Mouse (Mus musculus) lung, embryonic 14.5 days (tissue): Measurements from ENCODE around the gene Trim31. TPM values are rescaled to one million over a fixed set of nuclear protein-coding genes. Genes with fewer than 3 reads are reported as not detected.

Experiments used
- ATAC-seq: fragments of 200-750 bp; cut with Nextera tagmentation; 2 replicates; pipeline ENCODE4 v1.8.0; 2017; ENCODE audit warnings: mild to moderate bottlenecking, moderate TSS enrichment, moderate library complexity; ENCODE audit not compliant: insufficient read depth
- DNase-seq: peaks from one replicate; pipeline ENCODE4 v3.0.0-alpha.2; 2015
- H3K27ac ChIP-seq: fragments of 300-500 bp; sonication (generic); 2 replicates; pipeline ENCODE4 v1.5.1; 2014; ENCODE audit warnings: low read depth, mild to moderate bottlenecking, moderate library complexity
- H3K27me3 ChIP-seq: fragments of 300-500 bp; sonication (generic); 2 replicates; pipeline ENCODE4 v1.6.1; 2014; ENCODE audit warnings: low read length, control low read depth; ENCODE audit not compliant: insufficient read depth
- H3K36me3 ChIP-seq: fragments of 300-500 bp; sonication (generic); 2 replicates; pipeline ENCODE4 v1.6.1; 2014; ENCODE audit warnings: control low read depth; ENCODE audit not compliant: insufficient read depth
- H3K4me1 ChIP-seq: fragments of 300-500 bp; sonication (generic); 2 replicates; pipeline ENCODE4 v1.6.1; 2014; ENCODE audit warnings: antibody characterized with exemption, control low read depth; ENCODE audit not compliant: insufficient read depth
- H3K4me2 ChIP-seq: fragments of 300-500 bp; sonication (generic); 2 replicates; pipeline ENCODE4 v1.6.1; 2014; ENCODE audit warnings: mild to moderate bottlenecking
- H3K4me3 ChIP-seq: fragments of 300-500 bp; sonication (generic); 2 replicates; pipeline ENCODE4 v1.5.1; 2014; ENCODE audit warnings: low read depth, low read length
- H3K9ac ChIP-seq: fragments of 300-500 bp; sonication (generic); 2 replicates; pipeline ENCODE4 v1.6.1; 2014
- H3K9me3 ChIP-seq: fragments of 300-500 bp; sonication (generic); 2 replicates; pipeline ENCODE4 v1.6.1; 2016; ENCODE audit warnings: low read depth, low read length, control low read depth
- CTCF ChIP-seq: IDR thresholded peaks from 2 replicates; pipeline ENCODE4 v1.5.1; 2016; ENCODE audit warnings: antibody characterized with exemption, low read depth
- WGBS: fragments of 180-500 bp; shearing (Covaris S2); extraction: QIAGEN DNeasy Blood & Tissue Kit; methylation state at CpG from one replicate; pipeline ENCODE4 v1.1.7; 2014; 5-methylcytosine and 5-hydroxymethylcytosine counted together
- polyA plus RNA-seq: library from polyadenylated mRNA; unstranded; fragments of >200 nt; fragmentation: Nextera tagmentation; extraction: Ambion mirVana; gene quantifications from 2 replicates; pipeline ENCODE4 v1.2.1, GENCODE M21; 2014

The Trim31 gene
- polyA plus RNA-seq, 1 experiment from 2014 or later = 0.16 TPM

GRCm38 (mm10) chr17:36929236-36929932 is 31.5 kb downstream of the Trim31 start:
- no peak overlapping the region for H3K27ac ChIP-seq
- no peaks in the 10 kb centered on the region for H3K36me3 ChIP-seq
- no peaks in the 10 kb centered on the region for H3K27me3 ChIP-seq
- no peak overlapping the region for H3K9ac ChIP-seq
- H3K4me3 ChIP-seq = no peak overlapping the region
- TF ChIP-seq CTCF = no peak
- H3K4me1 ChIP-seq = no peaks in the 10 kb centered on the region
- no peaks in the 10 kb centered on the region for H3K9me3 ChIP-seq
- 66% methylated on average over 12 of the region's 12 CpGs for WGBS
- ATAC-seq = no peak
- DNase-seq = no peak
- H3K4me2 ChIP-seq = no peak overlapping the region

DNA sequence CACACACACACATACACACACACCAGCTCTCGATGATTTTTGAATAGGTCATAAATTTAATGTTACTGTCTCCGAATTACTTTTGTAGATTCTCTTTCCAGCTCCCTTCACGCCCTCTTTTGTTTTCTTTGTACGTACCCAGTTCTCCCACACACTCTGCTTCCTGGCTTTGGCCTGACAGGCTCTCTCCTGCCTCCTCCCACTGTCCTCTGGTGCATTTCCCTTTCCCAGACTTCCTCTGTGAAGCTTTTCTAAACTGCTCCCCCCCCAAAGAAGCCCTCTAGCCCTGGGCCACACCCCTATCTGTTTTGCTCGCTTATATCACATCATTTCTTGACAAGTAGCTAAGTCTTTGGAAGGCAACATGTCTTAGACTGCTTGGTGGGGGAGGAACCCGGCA is 32.3 kb downstream of the Trim31 start:
- no peak for TF ChIP-seq CTCF

GRCm38 (mm10) chr17:36931130-36931529 is 33.2 kb downstream of the Trim31 start:
- Histone ChIP-seq H3K9ac (no peak overlapping the region), H3K4me3 (no peak overlapping the region), H3K27ac (no peak overlapping the region), H3K27me3 (0 out of 2 replicates have a peak, but pooled peaks cover 5% of the 10 kb centered on the region), H3K36me3 (no peaks in the 10 kb centered on the region), H3K4me1 (no peaks in the 10 kb centered on the region), H3K4me2 (no peak overlapping the region), H3K9me3 (no peaks in the 10 kb centered on the region)
- no peak for ATAC-seq
- WGBS = 72% methylated on average over 4 of the region's 4 CpGs
- no peak for DNase-seq
- no peak for TF ChIP-seq CTCF

More for the DNA sequence above, 32.3 kb downstream of the Trim31 start:
- Histone ChIP-seq H3K27ac (no peak overlapping the region), H3K4me1 (no peaks in the 10 kb centered on the region), H3K4me3 (no peak overlapping the region), H3K27me3 (no peaks in the 10 kb centered on the region), H3K36me3 (no peaks in the 10 kb centered on the region), H3K9ac (no peak overlapping the region), H3K4me2 (no peak overlapping the region), H3K9me3 (no peaks in the 10 kb centered on the region)
- no peak for DNase-seq
- 59% methylated on average over 6 of the region's 6 CpGs for WGBS
- no peak for ATAC-seq

DNA sequence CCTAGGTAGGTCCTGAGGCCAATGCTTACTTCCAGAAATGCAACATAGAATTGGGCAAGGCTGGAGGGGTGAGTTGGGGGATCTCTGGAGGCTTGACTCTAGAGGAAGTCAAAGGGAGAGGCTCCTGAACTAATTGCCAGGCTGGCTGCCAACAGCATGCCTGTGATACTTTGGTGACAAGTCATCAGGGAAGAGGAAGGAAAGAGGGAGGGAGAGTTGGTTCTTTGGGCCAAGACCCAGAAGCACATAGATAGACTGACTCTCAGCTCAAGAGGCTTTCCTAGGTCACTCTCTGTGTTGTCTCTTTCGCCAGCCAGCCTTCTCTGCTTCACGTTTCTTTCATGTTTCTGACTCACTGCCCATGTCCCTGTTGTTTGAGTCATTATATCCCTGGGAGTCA is 33.9 kb downstream of the Trim31 start:
- Histone ChIP-seq H3K4me3 (no peak overlapping the region), H3K9ac (no peak overlapping the region), H3K4me1 (no peaks in the 10 kb centered on the region), H3K4me2 (no peak overlapping the region), H3K27ac (no peak overlapping the region), H3K9me3 (no peaks in the 10 kb centered on the region), H3K36me3 (no peaks in the 10 kb centered on the region), H3K27me3 (0 out of 2 replicates have a peak, but pooled peaks cover 5% of the 10 kb centered on the region)
- DNase-seq (peak; percentile 32), ATAC-seq (no peak)
- WGBS = 40% methylated on average over 2 of the region's 2 CpGs
- no peak for TF ChIP-seq CTCF

- Histone ChIP-seq H3K4me1 (no peaks in the 10 kb centered on the region), H3K36me3 (no peaks in the 10 kb centered on the region), H3K9ac (no peak overlapping the region), H3K27ac (no peak overlapping the region), H3K9me3 (no peaks in the 10 kb centered on the region), H3K4me2 (no peak overlapping the region), H3K4me3 (no peak overlapping the region), H3K27me3 (peaks cover 31% of the 10 kb centered on the region)
- ATAC-seq (no peak), DNase-seq (no peak)
- WGBS = 73% methylated on average over 2 of the region's 2 CpGs
- no peak for TF ChIP-seq CTCF
Observed at GRCm38 (mm10) chr17:36938056-36938455, 40.1 kb downstream of the Trim31 start.

- Histone ChIP-seq H3K9me3 (no peaks in the 10 kb centered on the region), H3K36me3 (no peaks in the 10 kb centered on the region), H3K4me3 (peak overlapping the region; percentile 39), H3K27ac (no peak overlapping the region), H3K4me2 (peak overlapping the region; percentile 71), H3K4me1 (no peaks in the 10 kb centered on the region), H3K9ac (peak overlapping the region; percentile 43), H3K27me3 (peaks cover 65% of the 10 kb centered on the region)
- ATAC-seq (peak; percentile 63), DNase-seq (peak; percentile 64)
- no peak for TF ChIP-seq CTCF
- 40% methylated on average over 10 of the region's 10 CpGs for WGBS
Observed at GRCm38 (mm10) chr17:36942391-36942790, 44.5 kb downstream of the Trim31 start.

GRCm38 (mm10) chr17:36942791-36943471 is 45.0 kb downstream of the Trim31 start, which contains the start of gene Rnf39:
Rnf39 (plus strand) TSS chr17:36942918.
- DNase-seq (peak; percentile 15), ATAC-seq (0 out of 2 replicates have a peak, but pooled peaks have one; percentile 8)
- peak within 1 kb of the TSS; percentile 71 for H3K4me2 ChIP-seq
- H3K4me3 ChIP-seq = peak within 1 kb of the TSS; percentile 39
- no peak within 1 kb of the TSS for H3K27ac ChIP-seq
- WGBS = 1% methylated on average over 50 of the region's 59 CpGs
- H3K9me3 ChIP-seq = no peaks in the 10 kb centered on the region
- peaks cover 65% of the 10 kb centered on the region for H3K27me3 ChIP-seq
- no peaks in the 10 kb centered on the region for H3K4me1 ChIP-seq
- TF ChIP-seq CTCF = no peak
- H3K9ac ChIP-seq = peak within 1 kb of the TSS; percentile 43
- H3K36me3 ChIP-seq = no peaks in the 10 kb centered on the region
